Mouse (Mus musculus): ENCODE data around the gene Ski.

GRCm38 (mm10) chr4:155209494-155209893 lies 12.9 kb downstream of the Ski start:
- TF ChIP-seq CTCF (IDR thresholded peaks at IDR 0.05; ENCODE audit: extremely low read depth, insufficient read depth, insufficient read length, insufficient replicate concordance) (no peak), POLR2A (IDR thresholded peaks at IDR 0.05; ENCODE audit: low read depth, low read length) (no peak)
